In the genomic region with DNA sequence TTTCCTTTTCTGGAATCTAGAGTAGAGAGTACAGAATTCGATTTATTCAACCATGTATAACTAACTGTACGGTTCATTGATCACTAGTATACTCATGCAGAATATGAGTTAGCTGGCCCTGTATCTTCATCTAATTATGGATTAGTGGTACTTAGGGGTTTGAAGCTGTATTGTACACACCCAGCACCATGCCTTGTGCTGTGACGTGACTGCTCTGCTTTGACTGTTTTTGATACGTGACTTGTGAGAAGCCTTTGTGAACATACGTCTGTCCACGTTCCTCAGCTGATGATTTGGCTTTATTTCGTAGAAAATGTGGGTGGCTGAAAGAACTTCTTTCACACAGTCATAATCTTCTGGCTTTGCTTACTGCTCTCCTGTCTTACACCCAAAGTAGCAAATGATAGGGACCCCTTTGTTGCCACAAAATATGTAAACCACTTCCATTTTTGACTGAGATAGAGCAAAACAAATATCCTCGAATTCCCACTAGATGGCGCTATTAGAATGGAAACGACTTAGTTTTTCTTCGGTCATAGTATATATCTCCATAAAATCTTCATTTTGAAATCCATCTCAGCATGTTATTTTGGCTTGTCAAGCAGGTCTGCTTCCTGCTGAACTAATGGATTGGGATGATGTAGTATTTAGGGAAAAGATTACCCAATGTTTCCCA, we compare ENCODE assay signal across 8 mouse cellular contexts.
DNase-seq lines count a peak whose midpoint lies in the region; ATAC-seq lines count a peak whose summit lies in the region.

No protein-coding gene starts in this region.

- ATAC-seq in cerebellum, adult (ENCODE audit: insufficient number of reproducible peaks, low FRiP score, low TSS enrichment) = peak; percentile 75
- ATAC-seq in midbrain, embryonic 11.5 days (ENCODE audit: low FRiP score) = peak; percentile 31; the same call in 1 of the 2 replicates
- ATAC-seq in liver, embryonic 12.5 days = no peak
- peak; percentile 54; the same call in 1 of the 2 replicates for ATAC-seq in stomach, embryonic 16.5 days (ENCODE audit: insufficient read depth, low FRiP score)

- intact Hi-C loops in gastrocnemius, postnatal 14 days (cut with DNase I; ENCODE audit: low total_unique reads) = no loop called here

- no peak overlapping the region for H3K27ac ChIP-seq in midbrain, embryonic 11.5 days (ENCODE audit: low read depth, low read length)
- no peak overlapping the region for H3K27ac ChIP-seq in midbrain, embryonic 10.5 days (replicated peaks)
- no peak overlapping the region for H3K27ac ChIP-seq in liver, embryonic 12.5 days
- no peak overlapping the region for H3K27ac ChIP-seq in stomach, embryonic 16.5 days (ENCODE audit: low read length)

- no peaks in the 10 kb centered on the region for H3K36me3 ChIP-seq in midbrain, embryonic 11.5 days (ENCODE audit: control insufficient read depth, insufficient read depth, low read length)
- no peaks in the 10 kb centered on the region for H3K36me3 ChIP-seq in midbrain, embryonic 10.5 days
- H3K36me3 ChIP-seq in liver, embryonic 12.5 days = no peaks in the 10 kb centered on the region
- H3K36me3 ChIP-seq in stomach, embryonic 16.5 days (ENCODE audit: control insufficient read depth, insufficient read depth, low read length) = no peaks in the 10 kb centered on the region

- no peaks in the 10 kb centered on the region for H3K27me3 ChIP-seq in midbrain, embryonic 11.5 days (ENCODE audit: control insufficient read depth, insufficient read depth, low read length)
- no peaks in the 10 kb centered on the region for H3K27me3 ChIP-seq in midbrain, embryonic 10.5 days (ENCODE audit: low read depth, poor library complexity, severe bottlenecking)
- no peaks in the 10 kb centered on the region for H3K27me3 ChIP-seq in liver, embryonic 12.5 days (replicated peaks)
- H3K27me3 ChIP-seq in stomach, embryonic 16.5 days (ENCODE audit: control insufficient read depth, insufficient read depth, low read length) = no peaks in the 10 kb centered on the region

- no peak for DNase-seq in cerebellum, adult 11-12 months
- DNase-seq in midbrain, embryonic 11.5 days (ENCODE audit: low spot score, missing footprints) = peak; percentile 89
- no peak for DNase-seq in midbrain, embryonic 10.5 days (ENCODE audit: low spot score)
- peak; percentile 27 for DNase-seq in gonadal fat pad, adult 2 months (ENCODE audit: low read depth)
- no peak for DNase-seq in gastrocnemius, postnatal 14 days

- H3K4me1 ChIP-seq in midbrain, embryonic 11.5 days (ENCODE audit: control insufficient read depth, insufficient read depth, low read length) = peaks cover 2% of the 10 kb centered on the region
- peaks cover 16% of the 10 kb centered on the region for H3K4me1 ChIP-seq in midbrain, embryonic 10.5 days
- peaks cover 3% of the 10 kb centered on the region; the same call in 1 of the 2 replicates for H3K4me1 ChIP-seq in liver, embryonic 12.5 days
- peaks cover 12% of the 10 kb centered on the region for H3K4me1 ChIP-seq in stomach, embryonic 16.5 days (ENCODE audit: control insufficient read depth, insufficient read depth, low read length)

- WGBS in midbrain, embryonic 11.5 days = 49% methylated on average over 11 of the region's 11 CpGs
- 56% methylated on average over 11 of the region's 11 CpGs for WGBS in midbrain, embryonic 10.5 days
- 42% methylated on average over 11 of the region's 11 CpGs for WGBS in liver, embryonic 12.5 days (ENCODE audit: insufficient replicate concordance)
- WGBS in stomach, embryonic 16.5 days = 41% methylated on average over 11 of the region's 11 CpGs

- no peak overlapping the region for H3K4me3 ChIP-seq in midbrain, embryonic 11.5 days (ENCODE audit: low read depth, low read length)
- H3K4me3 ChIP-seq in midbrain, embryonic 10.5 days = no peak overlapping the region
- H3K4me3 ChIP-seq in liver, embryonic 12.5 days = no peak overlapping the region
- 0 out of 2 replicates have a peak overlapping the region, but pooled peaks have one; percentile 26 for H3K4me3 ChIP-seq in stomach, embryonic 16.5 days (replicated peaks; ENCODE audit: low read length)

- no peak overlapping the region for H3K9ac ChIP-seq in midbrain, embryonic 11.5 days (ENCODE audit: low read length)
- H3K9ac ChIP-seq in liver, embryonic 12.5 days = no peak overlapping the region
- H3K9ac ChIP-seq in stomach, embryonic 16.5 days (ENCODE audit: low read length) = no peak overlapping the region

- H3K4me2 ChIP-seq in midbrain, embryonic 11.5 days = no peak overlapping the region
- peak overlapping the region; percentile 32; the same call in 1 of the 2 replicates for H3K4me2 ChIP-seq in liver, embryonic 12.5 days
- H3K4me2 ChIP-seq in stomach, embryonic 16.5 days (ENCODE audit: low read depth, low read length) = peak overlapping the region; percentile 60

- no peaks in the 10 kb centered on the region for H3K9me3 ChIP-seq in midbrain, embryonic 11.5 days (ENCODE audit: control insufficient read depth, low read length)
- no peaks in the 10 kb centered on the region for H3K9me3 ChIP-seq in midbrain, embryonic 10.5 days (replicated peaks)
- no peaks in the 10 kb centered on the region for H3K9me3 ChIP-seq in liver, embryonic 12.5 days (replicated peaks)
- no peaks in the 10 kb centered on the region for H3K9me3 ChIP-seq in stomach, embryonic 16.5 days (replicated peaks; ENCODE audit: control insufficient read depth, low read length)

Comparison
In these comparisons a context has a peak if more than half of its experiments do, and no peak if none do; other contexts are left out.
1. DNase-seq: peak in midbrain, embryonic 11.5 days (single experiment) and gonadal fat pad, adult 2 months (single experiment); none in cerebellum, adult 11-12 months (single experiment), midbrain, embryonic 10.5 days (single experiment) and gastrocnemius, postnatal 14 days (single experiment).